Mouse (Mus musculus) cerebellum, postnatal 10 days (tissue): ENCODE data around the gene Smco3.
"Not testable (repeated sequence)": the region's sequence is repeated elsewhere in the genome, so short reads cannot be mapped to it uniquely, and the experiment has no call there.

Source experiments
- DNase-seq, 2 experiments: peaks; one replicate each; pipeline ENCODE4 v3.0.0; 2021; ENCODE audit warnings: mixed read lengths in 2 of 2

The Smco3 gene

DNA sequence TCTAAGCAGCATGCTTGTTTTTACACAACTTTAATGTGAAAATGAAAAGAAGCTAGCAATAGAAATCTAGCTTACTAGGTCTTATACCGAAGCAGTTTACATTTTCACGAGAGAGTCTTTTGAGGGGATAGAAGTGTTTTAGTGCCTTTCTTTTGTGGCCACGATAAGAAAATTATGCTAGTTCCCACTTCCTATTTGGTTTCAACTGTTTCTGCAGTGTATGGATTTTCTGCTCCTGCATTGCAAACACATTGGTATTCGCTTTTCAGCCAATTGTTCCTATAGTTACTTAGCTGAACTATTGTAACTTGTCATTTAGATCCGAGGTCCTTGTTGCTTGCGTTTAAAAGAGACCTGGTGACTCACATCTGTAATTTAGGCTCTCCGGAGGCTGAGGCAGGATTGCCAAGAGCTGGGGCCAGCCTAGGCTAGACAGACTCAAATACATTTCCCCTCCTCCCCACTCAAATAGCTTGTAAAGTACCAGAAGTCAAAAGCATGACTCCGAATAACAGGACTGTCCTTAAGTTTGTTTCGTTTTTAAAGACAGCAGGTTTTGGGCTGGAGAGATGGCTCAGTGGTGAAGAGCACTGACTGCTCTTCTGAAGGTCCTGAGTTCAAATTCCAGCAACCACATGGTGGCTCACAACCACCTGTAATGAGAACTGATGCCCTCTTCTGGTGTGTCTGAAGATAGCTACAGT lies 30.4 kb downstream of the Smco3 start:
- no peak for DNase-seq

DNA sequence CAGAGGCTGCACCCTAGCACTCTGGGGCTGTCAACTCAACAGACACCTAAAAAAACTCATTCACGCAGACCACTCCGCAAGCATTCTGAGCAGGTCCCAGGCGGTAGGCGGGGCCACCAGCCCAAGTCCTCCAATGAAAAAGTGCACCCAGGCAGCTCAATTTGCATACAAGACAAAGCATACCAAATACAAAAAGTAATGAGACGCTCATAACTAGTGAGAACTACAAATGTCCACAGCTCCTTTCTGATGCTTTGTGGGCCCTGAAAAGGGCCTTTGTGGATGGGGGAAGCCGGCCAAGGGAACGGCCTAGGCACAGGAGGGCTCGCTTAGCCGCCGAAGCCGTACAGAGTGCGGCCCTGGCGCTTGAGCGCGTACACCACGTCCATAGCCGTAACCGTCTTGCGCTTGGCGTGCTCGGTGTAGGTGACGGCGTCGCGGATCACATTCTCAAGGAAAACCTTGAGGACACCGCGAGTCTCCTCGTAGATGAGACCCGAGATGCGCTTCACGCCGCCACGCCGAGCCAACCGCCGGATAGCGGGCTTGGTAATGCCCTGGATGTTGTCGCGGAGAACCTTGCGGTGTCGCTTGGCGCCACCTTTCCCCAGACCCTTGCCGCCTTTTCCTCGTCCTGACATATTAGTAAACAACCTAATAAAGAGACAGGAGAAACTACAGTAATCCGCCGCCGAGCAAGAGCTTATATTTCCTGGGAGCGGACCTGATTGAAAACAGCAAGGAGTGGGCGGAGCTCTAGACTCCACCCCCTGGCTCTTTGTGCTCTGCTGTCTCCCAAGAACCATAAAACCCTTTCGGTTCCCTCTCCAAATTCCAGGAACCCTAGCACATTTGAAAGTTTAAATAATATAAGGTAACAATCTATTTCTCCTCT lies 31.3 kb downstream of the Smco3 start, which contains the start of gene Hist4h4:
TSS of gene Hist4h4 (minus strand) at position 677 of the 895 bp plus-strand sequence.
- peak; percentile 98 to 99 for DNase-seq

DNA sequence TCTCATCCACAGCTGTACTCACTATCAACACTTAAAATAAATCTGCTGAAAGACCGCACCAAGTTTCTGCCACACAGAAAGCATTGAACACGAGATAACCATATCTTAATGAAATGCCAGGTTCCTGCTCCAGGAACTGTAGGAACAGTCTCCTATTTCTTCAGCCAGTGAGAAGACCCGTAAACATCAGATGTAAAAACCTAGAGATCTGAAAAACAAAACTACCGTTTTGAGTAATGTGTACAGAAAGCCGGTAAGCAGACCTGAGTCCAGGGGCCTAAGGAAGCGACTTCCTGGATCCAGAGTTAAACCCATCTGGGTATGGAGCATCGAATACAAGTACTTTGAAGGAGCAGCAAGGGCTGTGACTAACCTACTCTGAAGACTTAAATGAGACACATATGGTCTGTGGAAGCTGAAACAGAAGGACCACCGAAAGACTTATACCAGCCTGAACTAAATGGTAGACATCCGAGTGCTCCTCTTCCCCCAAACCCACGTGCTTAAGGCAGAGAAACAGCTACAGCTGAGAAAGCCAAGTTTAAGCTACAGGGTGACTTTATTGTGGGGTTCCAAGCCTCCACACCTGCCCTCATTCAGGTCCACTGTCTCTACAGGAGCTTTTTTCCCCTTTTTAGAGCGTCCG lies 32.0 kb downstream of the Smco3 start:
- no peak for DNase-seq

DNA sequence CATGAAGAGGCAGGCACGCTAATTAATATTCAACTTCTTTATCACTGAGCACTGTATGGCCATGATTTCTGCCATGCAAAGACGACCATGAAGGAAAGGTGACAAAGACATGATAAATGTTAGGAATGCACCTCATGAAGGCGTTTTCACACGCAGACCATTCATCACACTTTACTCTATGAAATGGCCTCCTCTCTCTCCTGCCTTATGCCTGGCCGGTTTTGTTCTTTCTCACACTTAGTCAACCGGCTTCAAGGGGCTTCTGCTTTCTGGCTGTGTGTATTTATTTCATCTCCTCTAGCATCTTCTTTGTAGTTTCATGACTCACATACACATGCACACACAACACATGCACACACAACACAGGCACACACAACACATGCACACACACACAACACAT lies 34.0 kb downstream of the Smco3 start:
- DNase-seq: no peak

DNA sequence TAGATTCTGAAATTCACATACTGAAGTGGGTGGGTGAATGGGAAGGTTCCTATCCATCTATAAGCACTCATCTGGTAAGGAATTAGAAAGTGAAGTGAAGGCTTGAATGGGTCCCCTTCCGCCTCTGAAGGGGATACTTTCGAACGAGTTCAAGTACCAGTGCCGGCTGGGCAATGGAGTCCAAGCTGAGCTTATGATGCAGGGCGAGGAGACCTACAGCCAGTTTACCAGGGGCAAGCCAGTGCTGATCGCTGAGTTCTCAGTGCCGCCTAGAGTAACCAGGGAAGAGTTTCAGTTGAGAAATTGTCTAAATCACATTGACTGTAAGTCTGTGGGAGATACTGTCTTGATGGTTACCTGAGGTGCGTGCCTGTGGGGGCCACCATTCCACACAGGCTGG lies 34.5 kb downstream of the Smco3 start:
- DNase-seq: no peak

DNA sequence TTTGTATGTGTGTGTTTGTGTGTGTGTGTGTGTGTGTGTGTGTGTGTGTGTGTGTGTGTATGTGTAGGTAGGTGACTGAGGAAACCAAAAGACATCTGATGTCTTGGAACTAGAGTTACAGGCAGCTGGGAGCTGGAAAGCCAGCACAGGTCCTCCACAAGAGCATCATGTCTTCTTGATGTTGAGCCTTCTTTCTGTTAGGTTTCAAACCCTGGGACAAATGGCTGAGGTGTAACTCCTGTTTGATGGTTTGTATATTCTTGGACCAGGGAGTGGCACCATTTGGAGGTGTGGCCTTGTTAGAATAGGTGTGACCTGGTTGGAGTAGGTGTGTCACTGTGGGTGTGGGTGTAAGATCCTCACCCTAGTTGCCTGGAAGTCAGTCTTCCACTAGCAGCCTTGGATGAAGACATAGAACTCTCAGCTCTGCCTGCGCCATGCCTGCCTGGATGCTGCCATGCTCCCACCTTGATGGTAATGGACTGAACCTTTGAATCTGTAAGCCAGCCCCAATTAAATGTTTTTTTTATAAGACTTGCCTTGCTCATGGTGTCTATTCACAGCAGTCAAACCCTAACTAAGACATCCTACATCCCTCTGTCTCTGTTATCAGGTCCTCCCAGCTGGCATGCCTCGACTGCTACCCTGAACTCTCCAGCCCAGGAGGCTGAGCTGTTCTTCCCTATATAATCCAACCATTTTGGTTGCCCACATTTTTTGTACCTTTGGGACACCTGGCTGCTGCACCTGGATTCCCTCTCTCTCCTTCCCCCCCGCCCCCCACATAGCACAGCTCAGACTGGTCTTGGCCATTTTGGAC lies 37.2 kb downstream of the Smco3 start:
- DNase-seq: not testable (repeated sequence)

DNA sequence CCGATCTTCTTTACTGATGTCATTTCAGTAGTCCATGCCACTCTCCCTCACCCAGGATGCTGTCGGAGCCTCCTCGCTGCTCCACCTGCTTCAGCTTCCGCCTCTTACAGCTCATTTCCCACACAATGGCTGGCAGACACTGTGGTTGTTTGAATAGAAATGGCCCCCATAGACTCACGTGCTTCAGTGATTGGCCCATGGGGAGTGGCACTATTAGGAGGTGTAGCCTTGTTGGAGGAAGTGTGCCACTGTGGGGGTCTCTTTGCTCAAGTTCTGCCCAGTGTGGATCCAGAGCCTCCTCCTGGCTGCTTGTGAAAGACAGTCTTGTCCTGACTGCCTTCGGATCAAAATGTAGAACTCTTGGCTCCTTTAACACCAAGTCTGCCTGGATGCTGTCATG lies 39.4 kb downstream of the Smco3 start:
- no peak for DNase-seq

DNA sequence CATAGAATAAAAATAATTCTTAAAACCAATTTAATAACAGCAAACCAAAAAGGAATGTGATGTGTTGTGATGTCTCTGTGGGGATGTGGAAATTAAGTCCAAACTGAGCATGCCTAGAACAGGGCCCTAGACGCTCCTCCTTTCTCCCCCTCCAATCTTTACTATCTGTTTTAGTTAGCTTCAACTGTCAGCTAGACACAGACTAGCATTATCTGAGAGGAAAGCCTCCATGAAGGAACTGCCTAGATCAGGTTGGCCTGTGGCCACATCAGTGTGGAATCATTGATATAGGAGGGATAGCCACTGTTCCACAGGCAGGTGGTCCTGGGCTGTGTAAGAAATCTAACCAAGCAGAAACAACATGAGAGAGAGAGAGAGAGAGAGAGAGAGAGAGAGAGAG lies 40.1 kb downstream of the Smco3 start:
- no peak for DNase-seq

DNA sequence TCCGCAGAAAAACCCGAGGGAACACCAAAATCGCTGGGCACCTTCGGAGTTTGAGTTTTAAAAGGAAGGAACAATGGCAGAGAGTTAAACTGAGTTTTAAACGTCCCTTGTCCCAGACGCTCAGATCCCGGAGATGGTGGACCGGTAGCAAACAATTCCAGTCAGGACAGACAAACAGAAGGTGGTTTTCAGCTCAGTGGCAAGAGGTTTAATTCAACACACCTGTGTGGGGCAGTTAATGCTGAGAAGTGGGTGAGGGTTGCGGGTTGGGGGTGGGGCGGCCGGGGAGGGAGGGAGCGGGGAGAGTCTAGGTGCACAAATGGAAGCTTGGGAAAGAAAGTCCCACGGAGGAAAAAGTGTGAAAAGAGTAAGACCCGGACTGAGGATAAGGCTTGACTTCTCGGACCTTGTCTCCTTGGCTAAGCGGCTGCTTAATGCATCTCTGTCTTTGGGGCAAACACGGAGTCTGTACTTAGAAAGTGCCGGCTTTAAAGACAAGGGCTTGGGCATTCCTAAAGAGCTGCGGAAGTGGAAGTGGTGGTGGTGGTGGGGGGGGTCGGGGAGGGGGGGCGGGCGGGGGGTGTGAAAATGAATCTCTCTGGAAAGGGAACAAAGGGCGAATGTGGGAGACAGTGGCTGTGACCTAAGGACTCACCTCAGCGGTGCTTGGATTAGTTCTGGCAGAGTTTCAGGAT lies 41.3 kb downstream of the Smco3 start:
- no peak for DNase-seq

DNA sequence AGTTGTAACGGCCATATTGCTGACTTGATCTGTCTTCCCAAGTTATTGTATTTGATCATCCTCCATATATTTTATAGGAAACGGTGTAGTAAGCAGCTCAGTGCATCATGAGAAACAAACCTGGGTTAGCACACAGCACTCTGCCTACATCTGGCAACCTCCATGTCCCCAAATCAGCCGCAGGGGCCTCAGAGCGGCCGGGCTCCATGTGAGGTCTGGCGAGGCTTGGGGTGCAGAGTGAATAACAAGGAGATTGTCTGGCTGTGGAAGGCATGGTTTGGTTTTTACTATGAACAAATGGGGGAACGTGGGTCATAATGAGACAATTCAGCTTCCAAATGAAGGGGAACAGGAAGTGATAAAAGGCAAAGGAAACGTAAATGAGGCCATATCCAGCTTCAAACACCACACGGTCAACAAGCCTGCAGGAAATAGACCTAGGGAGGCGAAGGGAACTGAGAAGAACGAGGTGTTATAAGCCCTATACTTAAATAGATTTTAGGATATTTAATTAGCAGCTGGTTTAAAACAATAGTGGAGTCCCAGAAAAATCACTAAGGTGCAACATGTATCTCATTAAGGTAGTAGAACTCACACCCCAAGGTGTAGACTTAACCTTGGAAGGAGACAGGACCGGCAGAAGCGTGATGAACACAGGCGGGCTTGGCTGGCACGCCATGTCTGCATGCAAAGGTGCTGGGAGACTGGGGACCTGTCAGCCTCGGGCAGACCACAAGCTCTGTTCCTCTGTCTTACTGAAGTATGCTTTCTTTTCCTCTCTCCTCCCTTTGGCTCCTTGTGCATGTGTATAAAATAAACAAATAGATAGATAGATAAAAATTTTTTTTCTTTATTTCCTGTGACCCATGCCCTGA lies 42.1 kb downstream of the Smco3 start:
- DNase-seq: no peak

DNA sequence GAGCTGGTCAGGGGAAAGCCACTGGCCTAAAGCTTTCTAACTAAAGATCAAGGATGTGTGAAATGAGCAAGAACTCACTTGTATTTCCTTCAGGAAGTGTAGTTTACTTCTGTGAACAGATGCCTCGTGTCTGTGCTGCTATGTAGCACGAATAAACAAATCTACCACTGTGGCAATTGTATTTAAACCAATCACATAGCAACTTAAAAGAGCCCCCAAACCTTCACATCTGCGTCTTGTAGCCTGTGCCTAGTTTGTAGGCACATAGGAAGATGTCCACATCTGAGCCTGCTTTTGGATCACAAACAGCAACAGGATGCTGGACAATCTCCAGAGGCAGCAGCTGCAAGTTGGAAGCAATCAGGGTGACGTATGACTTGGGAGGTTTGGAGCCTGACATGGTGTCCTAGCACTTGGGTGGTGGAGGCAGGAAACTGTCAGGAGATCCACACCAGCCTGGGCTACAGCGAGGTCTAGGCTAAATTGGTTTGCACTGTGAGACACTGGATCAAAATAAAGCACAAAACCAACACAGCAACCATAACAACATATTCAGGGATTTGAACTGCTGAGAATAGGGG lies 45.8 kb downstream of the Smco3 start:
- DNase-seq: peak; percentile 35 to 50

DNA sequence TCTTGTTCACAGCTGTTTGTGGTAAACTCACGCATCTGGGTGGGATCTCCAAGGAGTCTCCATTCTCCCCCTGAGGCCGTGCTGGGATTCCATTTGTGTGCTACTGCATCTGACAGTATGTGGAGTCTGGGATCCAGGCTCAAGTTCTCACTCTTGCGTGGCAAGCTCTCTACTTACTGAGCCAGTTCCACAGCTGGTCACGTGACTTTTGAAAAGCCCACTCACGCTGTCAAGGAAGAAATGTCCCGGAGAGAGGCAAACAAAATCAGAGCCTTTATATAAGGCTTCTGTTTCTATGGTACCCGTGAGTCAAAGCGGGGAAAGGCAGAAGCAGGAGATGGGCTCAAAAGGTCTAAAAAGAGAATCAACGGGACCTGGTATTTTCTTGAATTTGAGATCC lies 52.5 kb downstream of the Smco3 start:
- no peak for DNase-seq

DNA sequence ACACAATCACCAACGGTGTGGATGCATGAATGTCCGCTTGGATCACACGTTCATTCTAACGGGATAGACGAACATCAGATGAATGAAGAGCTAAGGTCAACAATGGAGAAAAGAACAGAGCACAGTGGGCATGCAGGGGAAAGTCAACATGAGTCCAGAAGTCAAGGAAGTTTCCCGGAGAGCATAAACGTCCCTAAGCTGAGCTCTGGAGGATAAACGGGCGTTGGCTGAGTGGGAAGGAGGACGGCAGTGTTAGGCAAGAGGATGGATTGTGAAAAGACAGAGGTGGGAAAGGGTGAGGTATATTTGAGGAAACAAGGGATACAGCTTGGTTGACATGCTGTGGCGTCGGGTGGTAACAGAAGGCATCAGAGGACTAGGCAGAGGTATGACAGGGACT lies 53.1 kb downstream of the Smco3 start:
- no peak for DNase-seq

DNA sequence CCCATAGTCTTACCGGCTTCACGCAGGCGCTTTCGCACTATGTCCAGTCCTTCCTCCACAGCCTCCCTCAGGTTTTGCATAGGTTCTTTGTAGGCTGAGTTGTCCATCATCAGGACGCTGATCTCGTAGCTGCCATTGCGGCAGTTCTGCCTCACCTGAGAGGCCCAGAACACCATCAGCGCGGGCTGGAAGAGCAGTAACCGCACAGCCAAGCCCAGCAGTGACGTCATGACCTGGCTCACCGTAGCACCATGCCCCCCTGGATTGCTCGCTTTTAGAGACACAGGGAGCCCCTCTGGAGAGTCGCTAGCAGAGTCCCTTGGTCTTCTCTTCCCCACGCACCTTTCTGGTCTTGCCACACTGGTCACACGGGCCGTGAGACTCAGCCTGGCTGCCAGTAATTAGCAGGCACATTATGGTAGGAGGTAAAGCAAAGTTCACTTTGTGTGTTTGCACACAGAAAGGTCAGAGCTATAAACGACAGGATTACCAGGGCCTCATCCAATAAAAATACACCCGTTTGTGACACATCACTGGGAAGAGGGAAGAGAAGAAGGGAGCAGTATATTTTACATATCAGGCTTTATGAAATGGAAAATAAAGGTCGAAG lies 53.8 kb downstream of the Smco3 start, which contains the start of gene Gucy2c:
TSS of gene Gucy2c (minus strand) at position 389 of the 610 bp plus-strand sequence.
- DNase-seq: no peak
